ENCODE assay signal across 8 mouse cellular contexts in genomic region chr3:116422795-116423352, GRCm38 (mm10). TPM values are rescaled to one million over a fixed set of nuclear protein-coding genes. Genes with fewer than 3 reads are reported as not detected.
A peak's percentile ranks its signal among the peaks of the same experiment; 100 is the strongest.
DNase-seq lines count a peak whose midpoint lies in the region; ATAC-seq and TF ChIP-seq lines count a peak whose summit lies in the region.

No protein-coding gene starts in this region.

- intact Hi-C loops in heart, postnatal 14 days (cut with DNase I): loop anchor here (5.0 kb wide), 1 partner anchor 69 kb away; no protein-coding TSS in a partner anchor

- TF ChIP-seq POLR2A in brain, embryonic 14.5 days (IDR thresholded peaks at IDR 0.05; ENCODE audit: borderline replicate concordance, extremely low read depth, insufficient read depth, insufficient read length, poor library complexity, severe bottlenecking): no peak

- ATAC-seq in erythroid progenitor cell, adult 5-6 weeks (replicated peaks; ENCODE audit: low FRiP score, poor library complexity, severe bottlenecking): peak; percentile 35; the same call in 1 of the 2 replicates

- peak; percentile 41; the same call in 1 of the 2 replicates for TF ChIP-seq CTCF in brain, embryonic 14.5 days (IDR thresholded peaks at IDR 0.05; ENCODE audit: borderline replicate concordance, extremely low read depth, insufficient read depth, insufficient read length)

- peak; percentile 60 for DNase-seq in ES-CJ7 (ENCODE audit: low read depth, low spot score)
- DNase-seq in brain, embryonic 14.5 days (ENCODE audit: low read depth): peak; percentile 92
- DNase-seq in heart, postnatal 14 days: peak; percentile 42 to 61
- DNase-seq in layer of hippocampus, postnatal 10 days (ENCODE audit: low spot score in 2 of 2): peak; percentile 53 to 70
- peak; percentile 67 for DNase-seq in lung, postnatal 36 days
- peak; percentile 77 for DNase-seq in retina, postnatal 1 day
- DNase-seq in urinary bladder, postnatal 25 days (ENCODE audit: low spot score): peak; percentile 47

RNA-seq across cellular contexts. Expression of gene Cdc14a, which starts 1.0 kb away (rescaled TPM):
- 6.5 and 8.5 TPM in 2 replicates for polyA plus RNA-seq in brain, embryonic 14.5 days (2012; rRNA removed)
- 18.4 and 25.6 TPM in 2 replicates for total RNA-seq in erythroid progenitor cell, adult 5-6 weeks (2015; ENCODE audit: low replicate concordance)
- total RNA-seq in erythroid progenitor cell, adult 5-6 weeks (2017; ENCODE audit: low replicate concordance): 23.5 and 28.5 TPM in 2 replicates
- total RNA-seq in heart, postnatal 14 days (2021): 1 to 10 TPM; 3.8 to 4.7 TPM
- total RNA-seq in layer of hippocampus, postnatal 10 days (2021): 1 to 10 TPM; 5.2 to 7.6 TPM

Comparison
In these comparisons a context has a peak if more than half of its experiments do, and no peak if none do; other contexts are left out.
1. Peak in every context shown above with its lines: DNase-seq and ATAC-seq.